ENCODE assay signal across 10 mouse cellular contexts in the genomic region with DNA sequence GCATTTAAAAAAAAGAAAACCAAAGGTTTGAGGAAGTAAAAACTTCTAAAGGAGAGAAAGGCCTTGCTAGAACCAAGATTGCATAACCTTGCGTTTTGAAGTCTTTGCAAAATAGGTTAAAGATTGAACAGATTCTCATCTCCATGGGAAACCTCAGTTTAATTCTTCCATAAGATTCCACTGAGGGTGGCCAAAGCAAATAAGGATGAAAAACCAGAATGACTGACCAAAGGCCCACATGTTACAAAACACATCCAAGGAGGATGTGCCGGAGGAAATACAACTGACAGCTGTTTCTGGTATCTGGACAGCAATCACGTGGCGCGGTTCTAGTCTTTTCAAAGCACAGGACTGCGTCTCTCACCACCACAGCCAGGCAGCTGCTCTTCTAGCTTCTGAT. TPM values are rescaled to one million over a fixed set of nuclear protein-coding genes. Genes with fewer than 3 reads are reported as not detected.
A peak's percentile ranks its signal among the peaks of the same experiment; 100 is the strongest.
DNase-seq lines count a peak whose midpoint lies in the region; ATAC-seq and TF ChIP-seq lines count a peak whose summit lies in the region.
"Had no signal": no experiment of that assay in that cellular context is flagged by ENCODE, and none has a peak within 500 bp of the region (broad histone marks: within the 10 kb centered on the region; RNA-seq: fewer than 3 reads in every experiment).

No protein-coding gene starts in this region.

- no peaks in the 10 kb centered on the region for H3K36me3 ChIP-seq in lung, embryonic 14.5 days (ENCODE audit: insufficient read depth)
- no peaks in the 10 kb centered on the region for H3K36me3 ChIP-seq in hindbrain, embryonic 10.5 days
- H3K36me3 ChIP-seq in forebrain, postnatal 0 days (ENCODE audit: insufficient read depth), result no peaks in the 10 kb centered on the region

- no peak overlapping the region for H3K4me2 ChIP-seq in lung, embryonic 14.5 days
- H3K4me2 ChIP-seq in forebrain, postnatal 0 days (ENCODE audit: low read depth), result no peak overlapping the region

- peak; percentile 69; the same call in 1 of the 2 replicates for ATAC-seq in lung, embryonic 14.5 days (ENCODE audit: insufficient read depth)
- ATAC-seq in forebrain, postnatal 0 days, result no peak

- H3K4me3 ChIP-seq in gastrocnemius, adult 2 months, result no peak overlapping the region
- no peak overlapping the region for H3K4me3 ChIP-seq in lung, embryonic 14.5 days (ENCODE audit: low read depth, low read length)
- no peak overlapping the region for H3K4me3 ChIP-seq in hindbrain, embryonic 10.5 days
- no peak overlapping the region for H3K4me3 ChIP-seq in forebrain, postnatal 0 days (ENCODE audit: low read depth, low read length)

- peak; percentile 38 for DNase-seq in gastrocnemius, adult 2 months
- no peak for DNase-seq in gastrocnemius, postnatal 10 days
- peak; percentile 39 for DNase-seq in brain, adult 2 months (ENCODE audit: low read depth, low spot score)
- DNase-seq in heart, postnatal 25 days (ENCODE audit: low spot score), result peak; percentile 28
- peak; percentile 76 for DNase-seq in lung, embryonic 14.5 days
- no peak for DNase-seq in hindbrain, embryonic 10.5 days (ENCODE audit: low spot score)
- no peak for DNase-seq in forebrain, postnatal 0 days
- no peak for DNase-seq in thymus, postnatal 25 days
- DNase-seq: cerebellum, adult 2 months had no signal

- WGBS in lung, embryonic 14.5 days, result 39% methylated on average over 6 of the region's 6 CpGs
- 85% methylated on average over 6 of the region's 6 CpGs for WGBS in hindbrain, embryonic 10.5 days
- 88% methylated on average over 6 of the region's 6 CpGs for WGBS in forebrain, postnatal 0 days

- TF ChIP-seq CTCF in gastrocnemius, adult 2 months (IDR thresholded peaks at IDR 0.05), result no peak
- TF ChIP-seq CTCF in lung, embryonic 14.5 days (IDR thresholded peaks at IDR 0.05; ENCODE audit: low read depth), result no peak
- no peak for TF ChIP-seq CTCF in forebrain, postnatal 0 days (IDR thresholded peaks at IDR 0.05; ENCODE audit: low read depth)

- H3K27ac ChIP-seq in gastrocnemius, adult 2 months, result peak overlapping the region; percentile 35; the same call in 1 of the 2 replicates
- peak overlapping the region; percentile 15; the same call in 1 of the 2 replicates for H3K27ac ChIP-seq in lung, embryonic 14.5 days (ENCODE audit: low read depth)
- H3K27ac ChIP-seq in hindbrain, embryonic 10.5 days, result no peak overlapping the region
- no peak overlapping the region for H3K27ac ChIP-seq in forebrain, postnatal 0 days (ENCODE audit: low read depth, low read length)

- H3K4me1 ChIP-seq in lung, embryonic 14.5 days (ENCODE audit: insufficient read depth), result no peaks in the 10 kb centered on the region
- H3K4me1 ChIP-seq in hindbrain, embryonic 10.5 days (replicated peaks), result no peaks in the 10 kb centered on the region
- no peaks in the 10 kb centered on the region for H3K4me1 ChIP-seq in forebrain, postnatal 0 days (ENCODE audit: insufficient read depth)

- no peaks in the 10 kb centered on the region for H3K27me3 ChIP-seq in lung, embryonic 14.5 days (ENCODE audit: insufficient read depth, low read length)
- H3K27me3 ChIP-seq in hindbrain, embryonic 10.5 days (ENCODE audit: insufficient read depth, poor library complexity, severe bottlenecking), result no peaks in the 10 kb centered on the region
- no peaks in the 10 kb centered on the region for H3K27me3 ChIP-seq in forebrain, postnatal 0 days (ENCODE audit: insufficient read depth, low read length)

- no peak overlapping the region for H3K9ac ChIP-seq in lung, embryonic 14.5 days
- H3K9ac ChIP-seq in forebrain, postnatal 0 days, result no peak overlapping the region

- H3K9me3 ChIP-seq in lung, embryonic 14.5 days (ENCODE audit: low read depth, low read length), result no peaks in the 10 kb centered on the region
- H3K9me3 ChIP-seq in hindbrain, embryonic 10.5 days, result 0 out of 2 replicates have a peak, but pooled peaks cover 1% of the 10 kb centered on the region
- no peaks in the 10 kb centered on the region for H3K9me3 ChIP-seq in forebrain, postnatal 0 days (ENCODE audit: low read length)

- intact Hi-C loops in gastrocnemius, adult 2 months (cut with DNase I), result no loop called here
- intact Hi-C loops in heart, postnatal 25 days (cut with DNase I), result loop anchor here (10.0 kb wide), 1 partner anchor 179 kb away; no protein-coding TSS in a partner anchor

RNA-seq across cellular contexts. Expression of a gene that starts 18.1 kb away (rescaled TPM):
- total RNA-seq in gastrocnemius, adult 2 months (2021), result not detected
- total RNA-seq in gastrocnemius, postnatal 10 days (2021), result not detected
- under 1 TPM; 0.98 to 0.99 TPM for total RNA-seq in heart, postnatal 25 days (2021)
- not detected in 2 replicates for polyA plus RNA-seq in lung, embryonic 14.5 days (2014; fragmentation: Nextera tagmentation; extraction: Ambion mirVana)
- polyA plus RNA-seq in hindbrain, embryonic 10.5 days (2016; fragmentation: Nextera tagmentation; extraction: Ambion mirVana), result not detected in 2 replicates
- total RNA-seq in forebrain, postnatal 0 days (2014; rRNA removed), result not detected in 2 replicates
- 0.19 TPM in 1 of 2 replicates, not detected in the other for polyA plus RNA-seq in forebrain, postnatal 0 days (2015; fragmentation: Nextera tagmentation; extraction: Ambion mirVana)
- polyA plus RNA-seq: limb, embryonic 11.5 days had no signal

Comparison
In these comparisons a context has a peak if more than half of its experiments do, and no peak if none do; other contexts are left out.
1. DNase-seq: peak in gastrocnemius, adult 2 months (single experiment), brain, adult 2 months (single experiment), heart, postnatal 25 days (single experiment) and lung, embryonic 14.5 days (single experiment); none in gastrocnemius, postnatal 10 days (single experiment), hindbrain, embryonic 10.5 days (single experiment), forebrain, postnatal 0 days (single experiment) and thymus, postnatal 25 days (single experiment).
2. H3K27ac ChIP-seq: peak in gastrocnemius, adult 2 months (single experiment) and lung, embryonic 14.5 days (single experiment); none in hindbrain, embryonic 10.5 days (single experiment) and forebrain, postnatal 0 days (single experiment).